Mouse (Mus musculus): ENCODE data around the gene Sdr42e1.

DNA sequence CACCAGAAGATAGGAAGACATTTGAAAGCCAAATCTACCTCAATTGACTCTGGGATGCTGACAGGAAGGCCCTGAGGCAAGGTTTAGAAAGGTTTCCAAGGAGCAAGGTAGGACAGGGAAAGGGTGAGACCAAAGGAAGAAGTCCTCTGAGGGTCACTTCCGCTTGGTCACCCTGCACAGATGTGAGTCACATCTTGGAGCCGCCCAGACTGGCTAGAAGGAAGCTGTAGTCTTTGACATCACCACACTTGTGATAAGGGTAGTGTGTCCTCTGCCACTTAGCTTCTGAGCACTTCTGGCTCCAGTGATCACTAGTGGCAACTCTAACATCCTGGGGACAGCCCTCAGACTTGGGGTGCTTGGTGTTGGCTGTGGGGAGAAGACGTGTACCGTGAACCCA is 32.7 kb upstream of the Sdr42e1 start:
- no peak for TF ChIP-seq POLR2A (IDR thresholded peaks at IDR 0.05; ENCODE audit: insufficient read depth, low read depth, low read length)
- TF ChIP-seq CTCF (IDR thresholded peaks at IDR 0.05): no peak
- no peak for TF ChIP-seq EP300 (IDR thresholded peaks at IDR 0.05; ENCODE audit: insufficient read depth, low read depth, low read length)

Data from heart, adult 2 months (tissue).